Comparison of ENCODE assay signal across 8 mouse cellular contexts in the genomic region with DNA sequence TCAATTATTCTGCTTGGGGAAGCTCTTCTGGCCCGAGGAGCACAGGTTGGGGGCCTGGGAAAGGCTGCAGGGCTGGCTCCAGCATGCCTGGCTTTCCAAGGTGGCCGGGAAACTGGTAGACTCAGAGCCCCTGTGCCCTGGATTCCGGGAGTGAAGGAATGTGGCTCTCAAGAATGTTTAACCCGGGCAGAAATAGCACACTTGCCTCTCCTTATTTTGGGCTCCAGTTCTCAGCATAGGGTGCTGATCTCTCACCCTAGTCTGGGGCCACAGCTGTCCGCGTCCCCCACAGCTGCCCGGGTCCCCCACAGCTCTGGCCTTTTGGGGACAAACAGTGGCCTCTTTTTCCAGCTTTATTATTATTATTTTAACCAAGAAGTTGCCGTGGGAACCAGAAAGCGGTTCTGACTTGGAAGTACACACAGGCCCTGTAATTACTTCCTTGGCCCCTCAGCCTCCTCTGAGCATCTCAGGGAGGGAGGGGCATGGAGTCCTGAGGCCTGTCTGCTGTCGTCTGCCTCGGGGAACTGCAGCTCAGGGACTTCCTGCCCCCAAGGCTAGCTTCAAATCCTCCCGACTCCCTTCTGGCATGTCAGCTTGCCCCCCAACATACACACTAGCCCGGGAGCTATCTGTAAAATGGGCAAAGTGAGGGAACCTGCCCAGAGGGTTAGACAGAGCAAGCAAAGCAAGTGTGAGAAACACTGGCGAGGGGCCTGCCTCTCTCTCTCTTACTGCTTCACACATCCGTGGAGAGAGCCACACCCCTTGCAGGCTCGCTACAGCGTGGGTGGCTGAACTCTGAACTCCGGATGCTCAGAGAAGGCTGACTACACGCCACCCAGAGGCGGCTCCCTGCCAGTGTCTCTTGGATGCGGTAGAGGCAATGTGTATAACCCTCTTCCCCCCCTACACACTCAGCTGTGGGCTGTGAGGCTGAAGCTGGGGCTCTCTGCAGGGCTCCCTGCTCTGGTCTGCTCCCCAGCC. TPM values are rescaled to one million over a fixed set of nuclear protein-coding genes. Genes with fewer than 3 reads are reported as not detected.
A peak's percentile ranks its signal among the peaks of the same experiment; 100 is the strongest.
DNase-seq lines count a peak whose midpoint lies in the region; ATAC-seq and TF ChIP-seq lines count a peak whose summit lies in the region.

No protein-coding gene starts in this region.

- peaks cover 5% of the 10 kb centered on the region; the same call in 1 of the 2 replicates for H3K36me3 ChIP-seq in hindbrain, embryonic 13.5 days

- H3K9me3 ChIP-seq in hindbrain, embryonic 13.5 days, result no peaks in the 10 kb centered on the region

- TF ChIP-seq CTCF in left cerebral cortex, adult 2 months (IDR thresholded peaks at IDR 0.05), result peak; percentile 53

- peak; percentile 34; the same call in 1 of the 2 replicates for ATAC-seq in hindbrain, embryonic 13.5 days (ENCODE audit: low FRiP score)
- ATAC-seq in megakaryocyte, adult 5-6 weeks (ENCODE audit: poor library complexity, severe bottlenecking), result peak; percentile 80
- no peak for ATAC-seq in erythroblast, adult 5-6 weeks (replicated peaks; ENCODE audit: low FRiP score, poor library complexity, severe bottlenecking)

- H3K4me2 ChIP-seq in hindbrain, embryonic 13.5 days, result peak overlapping the region; percentile 17; the same call in 1 of the 2 replicates

- intact Hi-C loops in left cerebral cortex, adult 2 months (cut with DNase I), result loop anchor here (1.0 kb wide), 1 partner anchor 10 kb away; no protein-coding TSS in a partner anchor

- DNase-seq in MEL-GATA-1-ER (ENCODE audit: extremely low read depth, low read depth), result peak; percentile 21
- DNase-seq in cerebellum, adult 18-20 months, result peak; percentile 72 to 78
- peak; percentile 55 to 62 for DNase-seq in frontal cortex, postnatal 14 days (ENCODE audit: low spot score in 2 of 2)
- DNase-seq in left cerebral cortex, adult 2 months (ENCODE audit: extremely low spot score in 1 of 2, low spot score in 2 of 2), result peak; percentile 70 to 72
- DNase-seq in right cerebral cortex, postnatal 14 days, result peak; percentile 72

- H3K27me3 ChIP-seq in hindbrain, embryonic 13.5 days, result no peaks in the 10 kb centered on the region

- H3K4me3 ChIP-seq in hindbrain, embryonic 13.5 days, result 0 out of 2 replicates have a peak overlapping the region, but pooled peaks have one; percentile 2
- peak overlapping the region; percentile 22; the same call in 1 of the 2 replicates for H3K4me3 ChIP-seq in left cerebral cortex, adult 2 months

- 22% methylated on average over 21 of the region's 21 CpGs for WGBS in hindbrain, embryonic 13.5 days

- peaks cover 74% of the 10 kb centered on the region for H3K4me1 ChIP-seq in hindbrain, embryonic 13.5 days (replicated peaks)

- H3K9ac ChIP-seq in hindbrain, embryonic 13.5 days, result peak overlapping the region; percentile 60

- H3K27ac ChIP-seq in hindbrain, embryonic 13.5 days, result peak overlapping the region; percentile 76
- H3K27ac ChIP-seq in left cerebral cortex, adult 2 months, result peak overlapping the region; percentile 96

RNA-seq across cellular contexts. Expression of a gene that starts 10.6 kb away (rescaled TPM):
- polyA plus RNA-seq in hindbrain, embryonic 13.5 days (2015; fragmentation: Nextera tagmentation; extraction: Ambion mirVana), result 144 and 150 TPM in 2 replicates
- total RNA-seq in left cerebral cortex, adult 2 months (2021), result 100 to 1,000 TPM; 217 to 242 TPM
- 0.14 TPM in 1 of 2 replicates, not detected in the other for total RNA-seq in megakaryocyte, adult 5-6 weeks (2015)
- total RNA-seq in megakaryocyte, adult 5-6 weeks (2017), result 0.15 and 0.37 TPM in 2 replicates
- not detected in 2 replicates for total RNA-seq in erythroblast, adult 5-6 weeks (2015; ENCODE audit: low replicate concordance)
- not detected in 2 replicates for total RNA-seq in erythroblast, adult 5-6 weeks (2017; ENCODE audit: low replicate concordance)

RNA-seq across cellular contexts. Expression of a gene that starts 58.0 kb away (rescaled TPM):
- 0.12 and 0.19 TPM in 2 replicates for polyA plus RNA-seq in hindbrain, embryonic 13.5 days (2015; fragmentation: Nextera tagmentation; extraction: Ambion mirVana)
- under 1 TPM; 0.51 to 0.52 TPM for total RNA-seq in left cerebral cortex, adult 2 months (2021)
- total RNA-seq in megakaryocyte, adult 5-6 weeks (2015), result 0.02 TPM in 1 of 2 replicates, not detected in the other
- 0.26 TPM in 1 of 2 replicates, not detected in the other for total RNA-seq in megakaryocyte, adult 5-6 weeks (2017)
- total RNA-seq in erythroblast, adult 5-6 weeks (2015; ENCODE audit: low replicate concordance), result not detected in 2 replicates
- not detected in 2 replicates for total RNA-seq in erythroblast, adult 5-6 weeks (2017; ENCODE audit: low replicate concordance)

Comparison
In these comparisons a context has a peak if more than half of its experiments do, and no peak if none do; other contexts are left out.
1. DNase-seq: peak in every context shown above with its lines; median percentile 75 in cerebellum, adult 18-20 months; 72 in right cerebral cortex, postnatal 14 days; 71 in left cerebral cortex, adult 2 months; 58 in frontal cortex, postnatal 14 days; 21 in MEL-GATA-1-ER.
2. RNA of a gene that starts 10.6 kb away (total RNA-seq): 217 to 242 TPM in left cerebral cortex, adult 2 months; 0.14 to 0.37 TPM in megakaryocyte, adult 5-6 weeks and not detected in erythroblast, adult 5-6 weeks; every median in the first group is over 100 times any median in the second.